In genomic region chr17:3326903-3327279, GRCm38 (mm10) we compare ENCODE assay signal across 8 mouse cellular contexts. TPM values are rescaled to one million over a fixed set of nuclear protein-coding genes. Genes with fewer than 3 reads are reported as not detected.
A peak's percentile ranks its signal among the peaks of the same experiment; 100 is the strongest.
DNase-seq lines count a peak whose midpoint lies in the region; ATAC-seq and TF ChIP-seq lines count a peak whose summit lies in the region.

No protein-coding gene starts in this region.

- H3K4me3 ChIP-seq in kidney, adult 2 months (ENCODE audit: insufficient read depth, low read depth, low read length) = peak overlapping the region; percentile 64
- H3K4me3 ChIP-seq in hindbrain, embryonic 16.5 days (ENCODE audit: low read length) = peak overlapping the region; percentile 57
- peak overlapping the region; percentile 43 for H3K4me3 ChIP-seq in midbrain, embryonic 16.5 days (ENCODE audit: low read depth, low read length)

- H3K27ac ChIP-seq in kidney, adult 2 months (ENCODE audit: insufficient read depth, low read depth, low read length) = no peak overlapping the region
- peak overlapping the region; percentile 48 for H3K27ac ChIP-seq in hindbrain, embryonic 16.5 days (ENCODE audit: low read depth, low read length)
- no peak overlapping the region for H3K27ac ChIP-seq in midbrain, embryonic 16.5 days (ENCODE audit: low read length)

- H3K9me3 ChIP-seq in hindbrain, embryonic 16.5 days (ENCODE audit: control insufficient read depth, low read length) = no peaks in the 10 kb centered on the region
- no peaks in the 10 kb centered on the region for H3K9me3 ChIP-seq in midbrain, embryonic 16.5 days (replicated peaks; ENCODE audit: control insufficient read depth, low read length, poor library complexity, severe bottlenecking)

- no peak for DNase-seq in kidney, adult 2 months
- no peak for DNase-seq in kidney, adult 18-20 months
- peak; percentile 41 for DNase-seq in embryo, embryonic 10 days (ENCODE audit: low spot score)
- DNase-seq in cerebellum, adult 11-12 months = no peak
- DNase-seq in c-Kit-positive CD71-positive TER-119-positive erythroid progenitor cells, embryonic 14.5 days (ENCODE audit: low spot score) = no peak
- no peak for DNase-seq in ovary, postnatal 14 days (ENCODE audit: low spot score)

- H3K4me2 ChIP-seq in hindbrain, embryonic 16.5 days (ENCODE audit: low read length) = peak overlapping the region; percentile 84
- H3K4me2 ChIP-seq in midbrain, embryonic 16.5 days (ENCODE audit: low read length) = peak overlapping the region; percentile 76

- TF ChIP-seq CTCF in kidney, adult 2 months (conservative IDR thresholded peaks at IDR 0.05; ENCODE audit: insufficient read depth, insufficient read length, low read depth, low read length) = no peak

- ATAC-seq in hindbrain, embryonic 16.5 days = no peak; the same call in 1 of the 2 replicates
- peak; percentile 54 for ATAC-seq in midbrain, embryonic 16.5 days

- H3K9ac ChIP-seq in hindbrain, embryonic 16.5 days (ENCODE audit: low read depth, low read length) = peak overlapping the region; percentile 64
- peak overlapping the region; percentile 59 for H3K9ac ChIP-seq in midbrain, embryonic 16.5 days (ENCODE audit: low read depth, low read length)

- H3K27me3 ChIP-seq in kidney, adult 2 months (replicated peaks; ENCODE audit: control insufficient read depth, insufficient read depth, low read length) = no peaks in the 10 kb centered on the region
- H3K27me3 ChIP-seq in hindbrain, embryonic 16.5 days (replicated peaks; ENCODE audit: control insufficient read depth, insufficient read depth, low read length) = peaks cover 20% of the 10 kb centered on the region
- peaks cover 19% of the 10 kb centered on the region for H3K27me3 ChIP-seq in midbrain, embryonic 16.5 days (ENCODE audit: control insufficient read depth, insufficient read depth, low read depth, low read length)

- H3K4me1 ChIP-seq in kidney, adult 2 months (ENCODE audit: control insufficient read depth, insufficient read depth, low read length) = no peaks in the 10 kb centered on the region
- peaks cover 13% of the 10 kb centered on the region for H3K4me1 ChIP-seq in hindbrain, embryonic 16.5 days (ENCODE audit: control insufficient read depth, insufficient read depth, low read depth, low read length)
- peaks cover 14% of the 10 kb centered on the region for H3K4me1 ChIP-seq in midbrain, embryonic 16.5 days (ENCODE audit: control insufficient read depth, insufficient read depth, low read length)

- no peaks in the 10 kb centered on the region for H3K36me3 ChIP-seq in kidney, adult 2 months (ENCODE audit: control insufficient read depth, insufficient read depth, low read length)
- no peaks in the 10 kb centered on the region for H3K36me3 ChIP-seq in hindbrain, embryonic 16.5 days (ENCODE audit: control insufficient read depth, insufficient read depth, low read length)
- H3K36me3 ChIP-seq in midbrain, embryonic 16.5 days (ENCODE audit: control insufficient read depth, insufficient read depth, low read length) = no peaks in the 10 kb centered on the region

- TF ChIP-seq POLR2A in kidney, adult 2 months (IDR thresholded peaks at IDR 0.05; ENCODE audit: low read depth, low read length) = no peak

- under 1% methylated on average over 25 of the region's 25 CpGs for WGBS in kidney, adult 2 months
- WGBS in hindbrain, embryonic 16.5 days = under 1% methylated on average over 25 of the region's 25 CpGs
- WGBS in midbrain, embryonic 16.5 days = under 1% methylated on average over 25 of the region's 25 CpGs

RNA-seq across cellular contexts. Expression of gene Tiam2, which starts 0.5 kb away (rescaled TPM):
- polyA plus RNA-seq in kidney, adult 2 months (2012; rRNA removed) = 1.1 and 1.2 TPM in 2 replicates
- polyA plus RNA-seq in hindbrain, embryonic 16.5 days (2015; fragmentation: Nextera tagmentation; extraction: Ambion mirVana) = 3.6 and 7.5 TPM in 2 replicates
- 4.1 and 4.7 TPM in 2 replicates for polyA plus RNA-seq in midbrain, embryonic 16.5 days (2015; fragmentation: Nextera tagmentation; extraction: Ambion mirVana)
